Mouse (Mus musculus): ENCODE results near the gene Olfr364-ps1.

Olfr364-ps1 gene

DNA sequence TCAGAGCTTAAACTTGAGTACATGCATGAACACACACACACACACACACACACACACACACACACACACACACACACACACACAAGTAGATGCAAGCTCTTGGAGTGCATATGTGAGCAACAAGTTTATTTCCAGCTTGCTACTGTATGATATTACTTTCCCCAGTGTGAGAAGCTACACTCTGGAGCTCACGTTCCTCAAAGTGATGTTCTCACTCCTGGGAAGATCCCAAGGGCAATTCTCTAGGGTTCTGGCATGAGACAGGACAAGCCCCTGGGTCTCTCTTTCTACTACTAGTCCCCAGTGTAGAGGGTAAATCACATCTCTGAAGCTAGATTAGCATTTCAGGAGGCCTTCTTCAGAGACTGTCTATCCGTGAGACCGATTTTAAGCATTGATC is at the start of gene Olfr364-ps1:
Olfr364-ps1 (plus strand) TSS at position 301 of the 400 bp plus-strand sequence.
- DNase-seq (ENCODE audit: low spot score): no peak

DNA sequence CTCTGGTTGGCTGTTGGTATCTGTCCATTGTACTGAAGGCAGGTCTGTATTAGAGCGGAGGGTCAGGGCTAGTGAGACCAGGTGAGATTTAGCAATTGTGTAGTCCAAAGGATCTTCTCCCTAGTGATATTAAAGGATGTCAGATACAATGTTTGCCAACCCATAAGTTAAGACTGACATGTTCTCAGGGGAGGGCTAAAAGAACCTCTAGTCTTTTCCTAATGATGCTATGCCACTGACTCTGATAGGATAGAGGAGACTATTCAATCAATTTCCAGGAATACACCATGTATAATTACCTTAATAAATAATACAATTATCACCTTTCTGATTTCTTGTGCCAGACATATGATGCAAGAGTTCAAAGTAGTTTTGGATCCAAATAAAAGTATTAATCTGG is 21.3 kb upstream of the Olfr364-ps1 start, which contains the start of gene Olfr362:
Olfr362 (minus strand) TSS at position 101 of the 400 bp plus-strand sequence.
- no peak for DNase-seq (ENCODE audit: low spot score)

DNA sequence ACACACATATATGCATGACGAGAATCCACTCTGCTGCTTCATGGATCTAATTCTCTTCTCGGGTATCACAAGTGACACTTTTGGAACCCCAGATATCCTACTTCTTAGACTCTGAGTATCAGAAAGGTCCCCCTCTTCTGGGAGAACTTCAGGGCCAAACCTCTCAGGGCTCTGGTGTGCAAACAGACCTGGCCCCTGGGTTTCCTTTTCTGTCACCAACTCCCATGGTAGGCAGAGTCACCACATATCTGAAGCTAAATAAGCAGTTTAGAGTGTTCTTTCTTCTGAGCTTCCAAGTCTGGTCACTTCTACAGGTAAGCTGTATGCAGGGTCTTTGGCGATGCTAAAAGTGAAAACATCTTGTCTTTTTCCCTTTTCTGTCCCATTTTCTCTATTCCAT is 48.8 kb downstream of the Olfr364-ps1 start, which contains the start of gene Olfr365:
Olfr365 (plus strand) TSS at position 301 of the 400 bp plus-strand sequence.
- no peak for DNase-seq (ENCODE audit: low spot score)

All from ovary, adult 18-20 months (tissue).